Mouse (Mus musculus) testis, postnatal 14 days (tissue): ENCODE measurements at regions not wholly inside any gene's neighbourhood (a gene's known extent, or its start where the extent isn't known, plus 50 kb on each side); places are given as distances from the start of the nearest gene placed in this dataset.
"Not testable (repeated sequence)": the region's sequence is repeated elsewhere in the genome, so short reads cannot be mapped to it uniquely, and the experiment has no call there.

Experiments
- DNase-seq: peaks from one replicate; pipeline ENCODE4 v3.0.0; 2021; ENCODE audit warnings: low spot score

GRCm38 (mm10) chr8:35020480-35020879 lies 745.1 kb upstream of the Gm19410 start:
- DNase-seq = no peak

GRCm38 (mm10) chr8:35022649-35023048 lies 742.9 kb upstream of the Gm19410 start:
- no peak for DNase-seq

DNA sequence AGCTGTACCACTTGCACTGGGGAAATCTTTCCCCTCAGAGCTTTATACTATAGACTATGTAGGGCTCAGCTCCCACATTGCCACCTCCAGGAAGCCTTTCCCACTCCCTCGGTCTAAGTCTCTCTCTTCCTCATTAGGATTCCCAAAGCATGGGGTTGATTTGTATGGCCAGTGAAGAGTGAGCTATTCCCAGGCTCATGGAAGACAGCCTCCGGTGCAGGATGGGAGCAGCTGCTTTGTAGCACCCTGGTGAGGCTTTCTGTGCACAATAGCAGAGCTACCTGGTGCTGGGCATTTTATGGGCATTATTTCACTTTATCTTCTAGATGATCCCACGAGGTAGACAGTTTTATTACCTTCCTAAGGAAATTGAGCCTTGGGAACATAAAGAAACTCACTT lies 717.8 kb upstream of the Gm19410 start:
- DNase-seq = no peak

- no peak for DNase-seq
Observed at GRCm38 (mm10) chr8:35053444-35053843, 712.1 kb upstream of the Gm19410 start.

DNA sequence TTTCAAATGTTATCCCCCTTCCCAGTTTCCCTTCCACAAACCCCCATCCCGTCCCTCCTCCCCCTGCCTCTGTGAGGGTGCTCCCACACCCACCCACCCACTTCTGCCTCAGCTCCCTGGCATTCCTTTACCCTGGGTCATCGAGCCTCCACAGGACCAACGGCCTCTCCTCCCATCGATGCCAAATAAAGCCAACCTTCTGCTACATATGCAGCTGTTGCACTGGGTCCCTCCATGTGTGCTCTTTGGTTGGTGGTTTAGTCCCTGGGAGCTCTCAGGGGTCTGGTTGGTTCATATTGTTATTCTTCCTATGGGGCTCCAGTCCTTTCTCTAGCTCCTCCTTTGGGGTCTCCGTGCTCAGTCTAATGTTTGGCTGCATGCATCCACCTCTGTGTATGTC lies 704.5 kb upstream of the Gm19410 start:
- DNase-seq = no peak

- no peak for DNase-seq
Observed at GRCm38 (mm10) chr8:35068228-35068627, 697.4 kb upstream of the Gm19410 start.

- DNase-seq = no peak
Observed at GRCm38 (mm10) chr8:35070246-35070989, 695.2 kb upstream of the Gm19410 start.

DNA sequence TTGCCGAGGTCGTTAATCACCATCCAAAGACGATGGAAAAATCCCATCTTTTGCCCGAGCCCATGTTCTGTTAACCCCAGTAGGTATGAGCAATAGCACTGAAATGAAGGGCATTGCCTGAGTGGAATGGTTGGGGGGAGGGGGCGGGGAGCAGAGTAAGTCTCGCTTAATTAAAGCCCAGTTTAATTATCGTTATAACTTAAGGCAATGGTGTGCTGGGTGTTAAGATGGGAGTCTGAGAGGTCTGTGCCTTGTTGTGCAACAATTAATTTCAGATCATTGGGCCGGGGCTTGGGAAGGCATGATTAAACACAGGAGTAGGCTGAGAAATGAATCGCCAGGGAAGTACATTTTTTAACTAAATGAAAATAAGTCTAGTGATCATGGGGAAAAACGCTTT lies 689.6 kb upstream of the Gm19410 start:
- DNase-seq = no peak

DNA sequence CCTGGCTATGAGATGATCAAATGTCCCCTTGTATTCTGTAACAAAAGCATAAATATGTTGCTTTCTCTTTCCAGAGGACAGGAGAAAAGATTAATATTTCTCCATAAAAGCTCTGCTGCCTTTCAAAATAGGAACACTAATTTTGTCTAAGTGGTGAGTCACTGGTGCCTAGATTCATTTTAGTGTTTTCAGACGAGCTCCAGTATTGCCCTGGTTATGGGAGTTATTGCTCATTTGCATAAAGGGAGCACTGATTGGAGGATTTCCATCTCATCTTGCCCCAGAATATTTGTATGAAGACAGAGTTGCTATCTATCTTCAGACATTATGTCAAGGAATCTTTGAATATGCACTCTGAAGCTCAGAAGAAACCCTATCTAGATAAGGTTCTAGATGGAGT lies 682.4 kb upstream of the Gm19410 start:
- no peak for DNase-seq

- DNase-seq = no peak
Observed at GRCm38 (mm10) chr8:35087070-35087469, 678.5 kb upstream of the Gm19410 start.

DNA sequence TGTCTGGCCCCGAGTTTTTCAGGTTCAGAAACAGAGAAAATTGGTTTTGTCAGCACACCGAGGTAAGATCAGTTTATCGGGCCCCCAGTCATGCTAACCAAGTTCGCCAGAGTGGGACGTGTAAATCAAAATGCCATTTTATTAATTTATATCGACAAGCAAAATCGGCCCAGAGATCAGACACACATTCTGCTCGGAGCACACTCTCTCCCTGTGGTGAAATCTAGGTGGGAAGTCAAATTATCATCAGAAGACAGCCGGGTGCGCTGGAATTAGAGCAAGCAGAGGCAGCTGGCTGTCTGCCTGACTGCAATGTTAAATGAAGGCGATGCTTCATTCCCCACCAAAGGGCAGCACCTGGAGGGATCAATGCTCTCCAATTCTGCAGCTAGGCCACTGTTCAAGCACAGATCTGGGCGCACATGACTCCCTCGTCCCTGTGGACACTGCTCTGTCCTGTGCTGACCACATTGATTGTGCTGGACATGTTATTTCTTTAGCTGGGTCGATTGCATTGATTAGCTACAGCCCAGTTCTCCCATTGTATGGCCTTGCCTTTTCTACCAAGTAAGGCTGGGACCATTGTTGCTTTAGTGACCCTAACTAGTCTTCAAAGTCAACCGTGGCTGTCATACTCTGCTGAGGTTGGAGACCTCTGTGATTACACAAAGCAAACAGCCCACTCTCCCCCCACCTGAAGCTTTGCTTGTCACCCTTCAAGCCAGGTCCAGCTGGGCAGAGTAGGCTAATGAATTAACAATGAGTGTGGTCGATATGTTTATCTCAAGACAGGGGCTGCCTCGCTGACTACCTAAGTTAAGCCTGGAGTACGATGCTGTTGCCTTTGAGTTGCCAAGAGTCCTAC lies 677.0 kb upstream of the Gm19410 start:
- no peak for DNase-seq

GRCm38 (mm10) chr8:35089519-35089918 lies 676.1 kb upstream of the Gm19410 start:
- no peak for DNase-seq

GRCm38 (mm10) chr8:35101701-35102100 lies 663.9 kb upstream of the Gm19410 start:
- no peak for DNase-seq

- DNase-seq = not testable (repeated sequence)
Observed at GRCm38 (mm10) chr8:35102102-35102501, 663.5 kb upstream of the Gm19410 start.

DNA sequence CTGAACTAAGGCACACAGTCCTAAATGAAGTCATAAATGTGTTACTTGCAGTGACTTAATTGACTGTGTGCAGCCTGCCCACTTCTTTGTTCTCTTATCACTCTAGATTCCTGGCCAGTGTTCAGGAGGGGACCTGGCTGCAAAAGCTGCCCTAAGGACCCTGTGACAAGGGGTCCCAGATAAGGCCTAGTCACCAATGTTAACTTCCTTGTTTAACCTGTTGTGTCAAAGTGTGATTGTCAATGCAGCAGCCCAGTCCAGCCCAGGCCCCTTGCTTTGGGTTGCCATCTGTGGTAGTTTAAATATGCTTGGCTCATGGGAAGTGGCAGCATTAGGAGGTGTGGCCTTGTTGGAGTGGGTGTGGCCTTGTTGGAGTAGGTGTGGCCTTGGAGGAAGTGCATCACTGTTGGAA lies 661.1 kb upstream of the Gm19410 start:
- DNase-seq = not testable (repeated sequence)

GRCm38 (mm10) chr8:35109506-35110217 lies 655.9 kb upstream of the Gm19410 start:
- DNase-seq = no peak

- no peak for DNase-seq
Observed at GRCm38 (mm10) chr8:35110286-35110685, 655.3 kb upstream of the Gm19410 start.

GRCm38 (mm10) chr8:35111130-35111529 lies 654.5 kb upstream of the Gm19410 start:
- no peak for DNase-seq

DNA sequence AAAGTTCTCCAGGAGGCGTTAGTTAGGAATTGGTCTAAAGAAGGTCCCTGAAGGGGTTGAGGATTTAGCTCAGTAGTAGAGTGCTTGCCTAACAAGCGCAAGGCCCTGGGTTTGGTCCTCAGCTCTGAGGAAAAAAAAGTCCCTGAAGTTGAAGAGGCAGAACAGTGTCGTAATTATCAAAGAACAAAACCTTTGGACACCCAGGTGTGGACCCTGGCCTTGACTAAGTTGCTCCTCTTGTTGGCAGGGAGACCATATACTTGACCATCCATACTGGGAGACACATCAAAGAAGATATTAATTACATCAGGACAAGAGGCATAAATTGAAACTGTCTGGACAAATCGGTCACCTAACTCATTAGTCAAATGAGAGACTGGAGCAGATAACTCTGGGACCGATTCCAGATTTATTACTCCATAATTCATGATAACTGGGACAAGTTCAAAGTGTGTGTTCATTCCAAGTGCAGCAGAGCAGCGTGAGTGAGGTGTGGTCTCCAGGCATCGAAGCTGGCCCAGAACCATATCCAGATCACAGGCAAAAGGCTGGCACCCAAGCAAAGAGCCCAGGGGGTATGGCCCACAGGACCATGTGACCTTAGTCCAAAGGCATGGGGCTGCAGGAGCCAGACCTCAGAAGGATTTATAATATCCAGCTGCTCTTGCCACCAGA lies 652.9 kb upstream of the Gm19410 start:
- DNase-seq = no peak

DNA sequence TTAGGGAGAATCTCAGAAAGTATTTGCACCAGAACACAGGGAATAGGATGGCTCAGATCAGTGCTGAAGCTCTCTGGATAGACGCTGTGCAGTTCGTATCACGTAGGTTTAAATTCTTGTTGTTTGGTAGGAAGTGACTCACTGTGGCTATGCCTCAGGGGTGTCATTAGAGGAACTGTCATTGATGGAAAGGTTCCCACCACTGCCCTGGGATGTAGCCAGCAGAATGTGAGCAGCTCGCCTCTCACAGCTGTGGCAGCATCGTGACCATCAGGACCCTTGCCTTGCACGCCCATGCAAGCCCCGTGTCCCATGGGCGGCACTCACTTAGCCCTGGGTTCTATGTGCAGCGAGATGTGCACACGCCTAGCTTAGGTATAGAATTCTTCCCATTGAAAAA lies 651.6 kb upstream of the Gm19410 start:
- no peak for DNase-seq

DNA sequence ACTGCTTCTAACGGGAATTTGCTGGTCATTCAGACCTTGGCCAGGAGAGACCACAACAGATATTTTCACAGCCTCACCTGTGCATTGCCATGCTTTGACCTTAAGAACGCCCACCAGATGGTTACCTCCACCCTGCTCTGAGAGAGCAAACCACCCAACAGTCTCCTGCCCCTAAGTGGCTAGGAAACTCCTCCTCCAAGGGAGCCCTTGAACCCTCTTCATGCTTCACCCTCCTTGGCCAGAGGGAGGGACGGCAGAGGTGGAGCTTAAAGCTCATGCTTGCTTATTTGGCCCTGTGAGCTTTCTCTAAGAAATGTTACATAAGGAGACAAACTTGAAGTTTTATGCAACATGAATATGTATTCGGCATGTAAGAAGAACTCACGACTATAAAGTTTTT lies 645.0 kb upstream of the Gm19410 start:
- DNase-seq = no peak

- no peak for DNase-seq
Observed at GRCm38 (mm10) chr8:35121084-35121483, 644.5 kb upstream of the Gm19410 start.
